Mouse (Mus musculus): ENCODE results near the gene Map3k6.

DNA sequence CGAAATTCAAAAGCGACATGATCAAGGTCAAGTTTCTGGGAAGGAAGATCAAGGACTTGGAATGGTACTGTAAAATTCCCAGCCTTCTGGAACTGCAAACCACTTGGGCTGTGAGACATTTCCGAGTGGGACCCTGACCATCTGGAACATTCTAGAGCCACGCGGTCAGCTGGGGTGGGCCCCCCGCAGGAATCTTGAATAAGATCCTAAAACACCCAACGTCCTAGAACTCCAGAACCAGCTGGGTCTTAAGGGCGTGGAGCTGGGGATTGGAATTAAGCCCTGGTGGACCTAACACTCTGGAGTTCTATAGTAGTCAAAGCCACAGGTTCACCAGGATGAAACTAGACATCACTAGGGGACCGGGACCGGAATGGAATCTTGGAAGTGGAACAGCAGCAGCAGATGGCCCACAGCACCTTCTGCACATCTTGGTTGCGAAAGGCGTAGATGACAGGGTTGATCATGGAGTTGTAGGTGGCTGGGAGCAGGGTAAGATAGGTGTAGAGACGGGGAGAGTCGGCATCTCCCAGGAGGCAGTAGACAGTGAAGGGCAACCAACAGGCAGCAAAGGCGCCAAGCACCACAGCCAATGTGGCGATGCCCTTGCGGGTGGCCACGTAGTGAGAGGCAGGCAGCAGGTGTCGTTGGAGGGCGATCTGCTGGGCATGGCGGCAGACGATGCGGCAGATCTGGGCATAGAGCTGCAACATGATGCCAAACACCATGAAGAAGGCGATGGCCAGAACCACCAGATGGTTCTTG, 30.4 kb upstream of the Map3k6 start:
- TF ChIP-seq CTCF (IDR thresholded peaks at IDR 0.05; ENCODE audit: insufficient read depth, low read length) (no peak), POLR2A (IDR thresholded peaks at IDR 0.05; ENCODE audit: borderline replicate concordance, extremely low read depth, low read depth, low read length) (no peak)

Measured in lung, adult 2 months (tissue).